ENCODE assay signal across 11 mouse cellular contexts in the genomic region with DNA sequence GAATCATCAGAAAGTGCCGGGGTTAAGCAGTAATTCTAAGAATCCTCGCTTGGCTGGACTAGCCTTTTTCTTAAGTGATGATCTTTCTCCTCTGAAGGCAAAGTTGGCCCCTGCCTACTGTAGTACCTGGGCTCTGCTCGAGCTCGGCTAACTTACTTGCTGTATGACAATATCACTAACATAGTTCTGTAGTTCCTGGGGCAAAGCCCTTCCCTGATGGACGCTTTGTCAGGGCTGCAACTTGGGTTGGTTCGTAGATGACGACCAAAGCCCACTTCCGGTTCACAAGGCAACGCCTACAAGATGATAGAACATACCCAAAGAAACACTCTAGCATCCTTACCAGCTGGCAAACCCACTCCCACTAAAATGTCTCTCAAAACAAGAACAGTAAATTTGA. TPM values are rescaled to one million over a fixed set of nuclear protein-coding genes. Genes with fewer than 3 reads are reported as not detected.
DNase-seq lines count a peak whose midpoint lies in the region; TF ChIP-seq lines count a peak whose summit lies in the region.
"Had no signal": no experiment of that assay in that cellular context is flagged by ENCODE, and none has a peak within 500 bp of the region (broad histone marks: within the 10 kb centered on the region; RNA-seq: fewer than 3 reads in every experiment).

No protein-coding gene starts in this region.

- WGBS in heart, embryonic 10.5 days = 88% methylated on average over 9 of the region's 9 CpGs
- 94% methylated on average over 9 of the region's 9 CpGs for WGBS in macrophage (ENCODE audit: missing documents)

- H3K4me1 ChIP-seq in heart, embryonic 10.5 days = peaks cover 37% of the 10 kb centered on the region

- intact Hi-C loops in heart, postnatal 25 days (cut with DNase I) = loop anchor here (10.0 kb wide), 1 partner anchor 50 kb away; the partner anchor contains the start of gene Zbtb38

- H3K79me2 ChIP-seq in macrophage (ENCODE audit: inconsistent target) = peaks cover 97% of the 10 kb centered on the region

- H3K4me3 ChIP-seq in heart, embryonic 10.5 days = no peak overlapping the region
- H3K4me3 ChIP-seq in layer of hippocampus, adult 2 months = no peak overlapping the region
- H3K4me3 ChIP-seq in macrophage (ENCODE audit: inconsistent target) = no peak overlapping the region
- H3K4me3 ChIP-seq: embryonic facial prominence, embryonic 13.5 days; midbrain, embryonic 12.5 days had no signal

- no peak for TF ChIP-seq CTCF in layer of hippocampus, adult 2 months (conservative IDR thresholded peaks at IDR 0.05)

- H3K27me3 ChIP-seq in heart, embryonic 10.5 days (ENCODE audit: insufficient read depth, poor library complexity, severe bottlenecking) = no peaks in the 10 kb centered on the region
- H3K27me3 ChIP-seq: CH12.LX; embryonic facial prominence, embryonic 13.5 days; midbrain, embryonic 12.5 days had no signal

- peak overlapping the region; percentile 92; the same call in 1 of the 2 replicates for H3K27ac ChIP-seq in heart, embryonic 10.5 days
- H3K27ac ChIP-seq in layer of hippocampus, adult 2 months = peak overlapping the region; percentile 74; the same call in 1 of the 2 replicates
- H3K27ac ChIP-seq in macrophage = peak overlapping the region; percentile 82
- H3K27ac ChIP-seq: embryonic facial prominence, embryonic 13.5 days had no signal

- 0 out of 2 replicates have a peak, but pooled peaks cover under 1% of the 10 kb centered on the region for H3K9me3 ChIP-seq in heart, embryonic 10.5 days
- H3K9me3 ChIP-seq: embryonic facial prominence, embryonic 13.5 days; midbrain, embryonic 12.5 days had no signal

- peaks cover 30% of the 10 kb centered on the region for H3K36me3 ChIP-seq in heart, embryonic 10.5 days
- peaks cover under 1% of the 10 kb centered on the region; the same call in 1 of the 2 replicates for H3K36me3 ChIP-seq in macrophage (ENCODE audit: inconsistent target)

- DNase-seq in heart, embryonic 10.5 days (ENCODE audit: low spot score) = no peak
- DNase-seq in heart, postnatal 25 days (ENCODE audit: low spot score) = no peak
- no peak for DNase-seq in layer of hippocampus, adult 2 months (ENCODE audit: low spot score in 2 of 2)
- DNase-seq in layer of hippocampus, adult 8-10 months (ENCODE audit: low spot score in 2 of 2) = no peak
- DNase-seq in ZHBTc4 (ENCODE audit: low read depth, low spot score) = peak; percentile 32
- DNase-seq in urinary bladder, postnatal 36 days (ENCODE audit: low spot score in 2 of 2) = no peak
- DNase-seq in urinary bladder, postnatal 25 days (ENCODE audit: low spot score) = no peak

RNA-seq across cellular contexts. Expression of gene Zbtb38, which starts 47.7 kb away (rescaled TPM):
- polyA plus RNA-seq in heart, embryonic 10.5 days (2016; fragmentation: Nextera tagmentation; extraction: Ambion mirVana) = 13.4 and 24.5 TPM in 2 replicates
- 10 to 100 TPM; 32.5 to 37.7 TPM for total RNA-seq in heart, postnatal 25 days (2021)
- total RNA-seq in layer of hippocampus, adult 2 months (2021) = 10 to 100 TPM; 57.9 to 65.3 TPM
- 10 to 100 TPM; 57.5 to 68.1 (median 62.3) TPM for total RNA-seq in layer of hippocampus, adult 8-10 months (2022)
- total RNA-seq in macrophage (2018; cell fraction: chromatin; rRNA removed) = 10 to 100 TPM in 25 of 26 experiments, 1 to 10 TPM in 1; 9.3 to 58.6 (median 22.7) TPM
- total RNA-seq in macrophage (2018; cell fraction: cytosol; rRNA removed) = 10 to 100 TPM; 12.6 to 50.5 (median 23.2) TPM
- 10 to 100 TPM; 14.7 to 57.0 (median 26.5) TPM for total RNA-seq in macrophage (2018; cell fraction: nucleus; rRNA removed)
- 11.3 to 18.9 TPM (median 18.6 TPM) in 3 replicates for polyA plus RNA-seq in macrophage (2018)
